Mouse (Mus musculus): ENCODE data around the gene Plscr2.
"Not testable (repeated sequence)": the region's sequence is repeated elsewhere in the genome, so short reads cannot be mapped to it uniquely, and the experiment has no call there.

Plscr2 gene

GRCm38 (mm10) chr9:92273956-92274762, 1.2 kb upstream of the Plscr2 start:
- DNase-seq (ENCODE audit: low spot score) = peak; percentile 80

- peak; percentile 41 for DNase-seq (ENCODE audit: low spot score)
Measured at GRCm38 (mm10) chr9:92276360-92276759, 958 bp downstream of the Plscr2 start.

DNA sequence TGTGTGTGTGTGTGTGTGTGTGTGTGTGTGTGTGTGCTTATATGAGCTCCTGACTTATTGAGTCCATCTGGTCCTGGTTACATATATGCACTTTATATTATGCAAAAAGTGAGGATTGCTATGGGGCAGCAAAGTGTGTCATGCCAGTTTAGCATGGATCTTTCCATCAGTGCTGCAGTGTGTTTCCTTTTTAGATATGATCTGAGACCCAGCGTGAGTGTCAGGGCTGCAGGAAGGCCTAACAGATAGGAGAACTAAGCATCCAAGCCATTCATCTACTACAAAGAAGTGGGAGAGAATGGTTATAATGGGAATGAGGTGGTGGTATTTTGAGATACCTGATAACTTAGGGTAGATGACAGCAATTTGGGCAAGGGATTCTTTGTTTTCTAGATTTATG, 4.6 kb downstream of the Plscr2 start:
- no peak for DNase-seq (ENCODE audit: low spot score)

DNA sequence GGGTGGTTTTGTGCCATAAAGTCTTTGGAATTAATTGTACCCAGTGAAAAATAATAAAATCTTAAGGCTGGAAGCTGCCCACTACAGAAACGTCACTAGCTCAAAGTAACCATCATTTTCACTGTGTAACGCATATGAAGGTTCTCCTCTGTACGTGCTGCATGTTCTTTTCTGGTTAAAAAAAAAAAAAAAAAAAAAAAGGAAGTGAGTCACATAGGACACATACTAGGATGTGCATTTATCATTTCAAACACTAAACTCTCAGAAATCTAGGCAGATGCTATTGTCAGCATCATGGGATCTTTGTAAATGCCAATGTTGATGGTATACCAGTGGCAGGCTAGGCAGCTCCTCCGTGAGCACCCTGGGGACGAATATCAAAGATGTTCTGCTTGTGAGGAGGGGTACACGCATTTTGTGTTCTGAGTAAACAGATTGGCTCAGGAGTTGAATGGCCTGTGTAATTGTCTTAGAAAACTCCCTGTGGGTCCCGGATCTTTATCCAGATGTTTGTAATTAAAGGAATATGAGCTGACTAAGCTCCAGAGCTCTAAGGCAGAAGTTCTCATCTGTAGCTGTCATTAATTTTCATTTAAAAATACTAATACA, 7.3 kb downstream of the Plscr2 start:
- no peak for DNase-seq (ENCODE audit: low spot score)

GRCm38 (mm10) chr9:92289675-92290074, 14.3 kb downstream of the Plscr2 start:
- DNase-seq (ENCODE audit: low spot score) = no peak

- DNase-seq (ENCODE audit: low spot score) = no peak
Measured at GRCm38 (mm10) chr9:92292169-92292568, 16.8 kb downstream of the Plscr2 start.

DNA sequence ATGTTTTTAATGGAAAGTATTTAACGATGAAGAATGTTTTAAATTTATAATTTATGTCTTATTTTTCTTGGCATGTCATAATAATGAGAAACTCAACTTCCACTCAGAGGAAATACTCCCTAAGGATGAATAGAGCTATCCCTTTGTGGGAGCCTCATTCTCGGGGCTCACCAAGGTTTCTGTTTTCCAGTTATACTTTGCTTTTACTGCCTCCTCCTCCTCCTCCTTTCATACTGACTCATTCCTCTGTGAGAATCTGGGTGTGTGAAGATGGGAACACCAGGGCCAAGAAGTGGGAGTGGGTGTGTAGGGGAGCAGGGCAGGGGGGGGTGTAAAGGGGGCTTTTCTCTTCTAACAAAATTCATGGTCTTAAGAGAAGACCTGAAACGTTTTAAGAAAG, 17.5 kb downstream of the Plscr2 start:
- DNase-seq (ENCODE audit: low spot score) = no peak

- DNase-seq (ENCODE audit: low spot score) = no peak
Measured at GRCm38 (mm10) chr9:92293560-92294548, 18.5 kb downstream of the Plscr2 start.

DNA sequence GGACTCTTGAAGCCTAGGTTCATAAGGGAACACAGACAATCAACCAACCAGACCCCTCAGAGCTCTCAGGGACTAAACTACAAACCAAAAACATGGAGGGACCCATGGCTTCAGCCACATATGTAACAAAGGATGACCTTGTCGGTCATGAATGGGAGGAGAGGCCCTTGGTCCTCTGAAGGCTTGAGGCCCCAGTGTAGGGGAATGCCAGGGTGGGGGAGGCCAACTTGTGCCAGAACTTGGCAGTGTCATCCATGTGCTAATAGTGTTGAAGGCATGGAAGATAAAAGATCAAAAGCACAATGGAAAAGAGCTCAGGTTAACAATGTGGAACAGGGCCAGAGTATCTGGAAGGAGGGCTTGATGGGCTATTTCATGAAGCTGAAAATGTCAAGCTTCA, 22.9 kb downstream of the Plscr2 start:
- DNase-seq (ENCODE audit: low spot score) = no peak

- no peak for DNase-seq (ENCODE audit: low spot score)
Measured at GRCm38 (mm10) chr9:92301213-92301612, 25.8 kb downstream of the Plscr2 start.

DNA sequence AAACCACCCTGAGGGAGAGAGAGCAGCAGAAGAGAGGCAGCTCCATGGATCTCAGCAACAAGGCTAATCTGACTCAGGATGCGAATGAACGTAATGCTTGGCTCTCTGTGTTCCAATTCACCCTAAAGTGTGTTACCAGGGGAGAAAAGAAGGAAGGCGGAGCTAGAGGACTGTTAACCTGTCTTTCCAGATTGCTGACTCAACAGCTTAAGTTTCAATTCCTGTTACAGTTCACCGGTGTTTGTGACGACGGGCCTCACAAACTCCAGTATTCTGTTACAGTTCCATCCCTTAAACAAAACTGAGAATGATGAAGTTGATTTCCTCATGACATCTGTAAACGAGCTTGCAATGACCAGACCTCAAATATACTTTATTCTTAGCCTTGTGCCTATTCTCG, 29.7 kb downstream of the Plscr2 start:
- no peak for DNase-seq (ENCODE audit: low spot score)

- no peak for DNase-seq (ENCODE audit: low spot score)
Measured at GRCm38 (mm10) chr9:92305620-92306220, 30.3 kb downstream of the Plscr2 start.

DNA sequence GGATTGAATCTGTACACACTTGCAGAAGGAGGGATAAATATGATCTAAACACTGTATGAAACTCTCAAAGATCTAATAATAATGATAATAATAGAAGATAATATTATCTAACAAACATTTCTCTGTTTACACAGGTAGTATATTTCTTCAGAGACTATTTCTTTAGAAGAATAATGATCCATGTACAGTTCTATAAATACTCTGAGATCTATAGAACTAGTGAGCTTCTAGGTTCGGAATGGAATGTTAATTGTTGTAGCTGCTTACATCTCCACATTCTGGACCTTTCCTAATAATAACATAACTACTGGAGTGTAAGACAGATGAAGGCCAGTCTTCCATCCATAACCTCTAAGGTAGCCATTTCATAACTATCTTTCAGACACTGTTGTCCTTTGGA, 33.7 kb downstream of the Plscr2 start, which contains the start of gene 1700057G04Rik:
Gene 1700057G04Rik, plus strand, starts transcription at position 301 of the 400 bp plus-strand sequence.
- DNase-seq (ENCODE audit: low spot score) = no peak

- DNase-seq (ENCODE audit: low spot score) = no peak
Measured at GRCm38 (mm10) chr9:92316791-92317190, 41.4 kb downstream of the Plscr2 start.

- not testable (repeated sequence) for DNase-seq (ENCODE audit: low spot score)
Measured at GRCm38 (mm10) chr9:92325936-92326335, 50.5 kb downstream of the Plscr2 start.

DNA sequence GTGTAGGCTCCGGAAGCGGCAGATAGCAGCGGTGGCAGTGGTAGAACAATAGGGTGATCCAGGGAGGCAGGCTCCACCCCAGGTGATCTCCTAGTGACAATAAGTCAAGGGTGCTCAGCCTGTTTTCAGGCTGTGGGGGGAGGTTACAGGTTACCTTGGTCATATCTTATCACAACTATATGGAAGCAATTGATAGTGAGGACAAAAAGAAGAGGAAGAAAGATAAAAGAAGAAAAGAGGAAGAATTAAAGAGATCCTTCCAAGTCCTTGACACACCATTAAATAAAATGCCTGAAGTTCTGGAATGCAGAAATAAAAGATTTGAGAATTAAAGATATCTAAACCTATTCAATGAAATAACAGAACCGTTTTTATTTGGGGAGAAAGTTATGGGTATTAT, 51.4 kb downstream of the Plscr2 start:
- no peak for DNase-seq (ENCODE audit: low spot score)

- no peak for DNase-seq (ENCODE audit: low spot score)
Measured at GRCm38 (mm10) chr9:92331383-92331782, 56.0 kb downstream of the Plscr2 start.

GRCm38 (mm10) chr9:92334845-92335244, 59.4 kb downstream of the Plscr2 start:
- no peak for DNase-seq (ENCODE audit: low spot score)

GRCm38 (mm10) chr9:92335277-92335818, 59.9 kb downstream of the Plscr2 start:
- no peak for DNase-seq (ENCODE audit: low spot score)

DNA sequence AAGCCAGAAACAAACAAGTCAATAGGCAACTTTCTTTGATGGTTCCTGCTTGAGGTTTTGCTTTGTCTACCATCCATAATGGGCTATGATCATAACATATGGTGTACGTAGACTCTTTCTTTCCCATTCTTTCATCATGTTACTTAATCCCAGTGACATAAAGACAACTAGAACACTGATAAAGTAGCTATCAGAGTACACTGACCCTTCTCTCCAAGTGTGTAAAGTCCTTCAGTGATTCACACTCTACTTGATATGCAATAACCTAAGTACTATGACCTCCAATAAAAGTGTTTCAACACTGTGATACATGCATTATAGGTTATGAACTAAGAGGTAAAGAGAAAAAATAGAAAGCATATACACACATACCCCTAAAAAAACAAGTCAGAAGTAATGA, 61.7 kb downstream of the Plscr2 start:
- DNase-seq (ENCODE audit: low spot score) = no peak

- no peak for DNase-seq (ENCODE audit: low spot score)
Measured at GRCm38 (mm10) chr9:92337661-92338060, 62.3 kb downstream of the Plscr2 start.

DNA sequence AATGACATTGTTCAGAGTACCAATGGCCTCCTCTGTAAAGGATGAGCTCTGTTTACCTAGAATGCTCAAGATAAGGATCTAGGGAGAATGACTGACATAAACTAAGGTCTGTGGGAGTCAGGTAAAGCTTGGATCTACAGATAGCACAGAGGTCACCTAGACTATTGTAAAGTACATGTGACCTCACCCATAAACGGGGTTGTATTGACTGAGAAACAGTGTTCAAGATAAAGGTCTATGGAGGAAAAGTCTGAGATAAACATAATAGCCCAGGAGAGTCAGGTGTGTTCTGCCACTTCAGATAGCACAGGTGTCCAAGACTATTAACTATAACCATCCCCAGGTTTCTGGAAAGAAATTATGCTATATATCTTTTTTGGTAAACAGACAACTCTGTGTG, 63.6 kb downstream of the Plscr2 start:
- DNase-seq (ENCODE audit: low spot score) = no peak
